Comparison of ENCODE assay signal across 16 mouse cellular contexts in genomic region chr11:95510631-95511030, GRCm38 (mm10). TPM values are rescaled to one million over a fixed set of nuclear protein-coding genes. Genes with fewer than 3 reads are reported as not detected.
"Had no signal": no experiment of that assay in that cellular context is flagged by ENCODE, and none has a peak within 500 bp of the region (broad histone marks: within the 10 kb centered on the region; RNA-seq: fewer than 3 reads in every experiment).

No protein-coding gene starts in this region.

- H3K4me3 ChIP-seq: neural tube, embryonic 13.5 days; neural tube, embryonic 15.5 days; stomach, embryonic 15.5 days had no signal

- H3K36me3 ChIP-seq: neural tube, embryonic 13.5 days; neural tube, embryonic 15.5 days; stomach, embryonic 15.5 days had no signal

- DNase-seq: retina, postnatal 1 day; right cerebral cortex, adult 18-20 months; right cerebral cortex, postnatal 14 days; right cerebral cortex, postnatal 25 days; right cerebral cortex, postnatal 4 days; spleen, adult 18-20 months; thymus, adult 18-20 months; thymus, adult 2 months; thymus, postnatal 14 days; thymus, postnatal 25 days; thymus, postnatal 36 days; thymus, postnatal 4 days had no signal

- H3K9me3 ChIP-seq: neural tube, embryonic 13.5 days; neural tube, embryonic 15.5 days; stomach, embryonic 15.5 days had no signal

RNA-seq across cellular contexts. Expression of gene Nxph3, which starts 3.7 kb away (rescaled TPM):
- total RNA-seq: neutrophil, adult 5-6 weeks had no signal
